Mouse (Mus musculus) neural tube, embryonic 10.5 days (tissue): ENCODE results near the gene Ncoa3.

Experiments
- DNase-seq: peaks from one replicate; pipeline ENCODE4 v3.0.0-alpha.2; 2017; ENCODE audit warnings: low spot score; ENCODE audit errors: extremely low spot score

The Ncoa3 gene

DNA sequence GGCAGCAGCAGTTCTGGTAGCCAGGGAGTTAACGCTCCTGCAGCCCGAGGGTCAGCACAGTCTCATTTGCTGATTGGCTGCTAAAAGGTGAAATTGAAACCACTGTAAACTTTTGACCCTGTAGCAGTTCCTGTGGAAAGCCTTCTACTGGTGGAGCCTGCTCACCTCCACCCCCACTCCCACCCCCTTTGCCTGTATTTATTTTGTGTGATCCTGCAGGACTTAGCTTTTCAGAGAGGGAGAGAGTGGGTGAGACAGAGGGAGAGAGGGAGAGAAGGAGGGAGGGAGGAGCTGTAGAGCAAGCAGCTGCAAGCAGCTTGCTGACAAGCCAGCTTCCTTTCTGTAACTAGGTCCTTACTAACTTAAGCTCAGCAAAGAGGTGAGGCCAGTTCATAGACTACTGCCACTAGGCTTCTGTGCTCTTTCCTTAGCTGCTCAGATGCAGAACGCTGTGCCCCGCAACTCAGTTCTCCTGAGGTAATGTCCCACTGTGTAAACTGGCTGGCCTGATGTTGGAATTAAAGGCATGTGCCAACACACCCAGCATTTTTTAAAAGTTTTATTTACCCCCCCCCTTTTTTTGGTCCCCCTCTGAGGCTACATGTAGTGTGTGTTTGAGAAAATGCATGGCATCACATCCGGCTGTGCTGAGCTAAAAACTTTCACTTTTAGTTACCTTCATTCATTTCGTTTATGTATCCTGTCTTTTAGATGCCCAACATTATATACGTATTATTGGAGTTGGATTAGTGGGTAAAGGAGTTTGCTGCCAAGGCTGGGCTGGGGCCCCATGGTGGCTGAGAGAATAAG lies 38.9 kb downstream of the Ncoa3 start:
- DNase-seq = peak; percentile 67

DNA sequence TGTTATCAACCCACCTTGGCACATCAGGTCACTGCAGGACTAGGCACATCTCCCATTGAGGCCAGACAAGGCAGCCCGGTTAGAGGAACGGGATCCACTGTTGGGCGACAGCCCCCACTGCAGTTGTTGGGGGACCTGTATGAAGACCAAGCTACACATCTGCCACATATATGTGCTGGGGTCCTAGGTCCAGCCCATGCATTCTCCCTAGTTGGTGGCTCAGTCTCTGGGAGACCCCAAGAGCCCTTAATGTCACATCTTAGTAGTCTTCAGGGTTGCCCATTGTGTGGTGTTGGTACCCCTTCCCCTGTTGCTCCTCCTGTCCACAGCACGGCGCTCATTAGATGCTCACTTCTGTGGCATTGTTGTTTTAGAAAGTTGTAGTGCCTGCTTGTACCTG lies 40.2 kb downstream of the Ncoa3 start:
- DNase-seq = no peak

DNA sequence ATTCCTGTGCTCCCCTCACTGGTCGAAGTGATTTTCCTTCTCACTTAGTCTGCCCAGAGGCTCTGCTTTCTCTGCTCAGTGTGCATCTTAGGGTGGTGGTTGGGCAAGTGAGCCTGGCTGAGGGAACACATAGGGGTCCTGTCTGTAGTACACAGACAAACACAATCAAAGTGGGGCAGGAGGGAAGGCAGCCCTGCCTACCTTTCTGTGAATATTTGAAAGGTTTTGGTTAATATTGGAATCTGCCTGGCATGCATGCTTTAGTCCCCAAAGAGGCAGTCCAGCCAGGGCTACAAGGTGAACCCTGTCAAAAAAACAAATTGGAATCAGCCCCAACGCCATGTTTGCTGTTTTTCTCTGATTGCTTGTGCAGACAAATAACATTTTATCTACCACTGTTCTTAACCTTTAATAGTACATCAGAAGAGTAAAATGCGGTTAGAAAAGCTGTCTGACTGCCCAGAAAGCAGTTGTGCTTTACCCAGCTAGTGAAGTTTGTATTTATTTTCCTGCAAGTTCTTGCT lies 42.6 kb downstream of the Ncoa3 start:
- DNase-seq = no peak

DNA sequence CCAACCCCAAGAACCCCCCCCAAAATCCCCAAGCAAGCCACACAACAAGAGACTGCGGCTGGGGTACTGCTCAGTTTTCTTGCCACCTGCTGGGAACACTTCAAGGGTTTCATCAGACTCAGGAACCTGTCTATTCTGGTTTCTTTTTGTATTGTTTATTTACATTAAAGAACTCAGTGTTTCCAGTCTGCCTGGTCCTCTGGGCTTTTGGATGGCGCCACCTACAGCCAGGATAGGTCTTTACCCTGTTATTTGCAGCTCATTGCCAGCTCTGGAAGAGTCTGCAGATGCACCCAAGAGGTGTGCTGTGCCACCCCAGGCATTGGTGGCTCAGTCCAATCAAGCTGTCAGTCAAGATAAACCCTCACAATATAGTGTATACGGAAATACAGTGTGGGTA lies 43.3 kb downstream of the Ncoa3 start:
- DNase-seq = peak; percentile 23

DNA sequence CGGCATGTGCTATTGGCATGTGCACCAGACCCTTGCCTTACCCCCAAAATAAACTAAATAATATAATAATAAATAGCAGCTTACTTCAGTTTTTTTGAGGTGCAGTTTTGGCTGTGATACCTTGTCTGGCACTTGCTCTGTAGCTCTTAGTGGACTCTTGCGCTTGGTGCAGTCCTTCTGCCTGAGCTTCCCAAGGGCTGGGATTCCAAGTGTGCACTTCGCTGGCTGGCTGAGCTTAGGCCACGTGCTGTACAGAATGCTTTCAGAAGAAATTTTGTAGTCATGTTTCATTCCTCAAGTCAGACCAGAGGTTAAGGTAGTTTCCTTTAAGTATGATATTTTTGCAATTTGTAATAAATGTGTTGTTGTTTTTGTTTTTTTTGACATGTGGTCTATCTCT lies 47.2 kb downstream of the Ncoa3 start:
- DNase-seq = no peak

DNA sequence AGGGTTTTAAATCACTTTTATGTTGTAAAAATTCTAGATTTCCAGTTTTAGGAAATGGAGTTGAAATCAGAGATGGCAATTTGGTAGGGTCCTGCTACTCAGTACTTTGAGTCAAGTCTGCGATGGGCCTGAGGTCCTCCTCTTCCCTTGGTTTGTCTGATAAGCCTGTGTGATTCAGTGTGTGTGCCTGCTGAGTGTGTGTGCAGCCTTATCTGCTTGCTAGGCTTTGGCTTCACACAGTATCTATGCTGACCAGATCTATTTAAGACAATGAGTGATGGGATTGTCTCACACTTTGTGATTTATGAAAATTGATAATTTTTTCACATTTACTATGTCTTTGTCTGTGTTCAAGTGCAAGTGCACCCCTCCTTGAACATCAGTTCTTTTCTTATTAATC lies 50.1 kb downstream of the Ncoa3 start:
- DNase-seq = no peak

DNA sequence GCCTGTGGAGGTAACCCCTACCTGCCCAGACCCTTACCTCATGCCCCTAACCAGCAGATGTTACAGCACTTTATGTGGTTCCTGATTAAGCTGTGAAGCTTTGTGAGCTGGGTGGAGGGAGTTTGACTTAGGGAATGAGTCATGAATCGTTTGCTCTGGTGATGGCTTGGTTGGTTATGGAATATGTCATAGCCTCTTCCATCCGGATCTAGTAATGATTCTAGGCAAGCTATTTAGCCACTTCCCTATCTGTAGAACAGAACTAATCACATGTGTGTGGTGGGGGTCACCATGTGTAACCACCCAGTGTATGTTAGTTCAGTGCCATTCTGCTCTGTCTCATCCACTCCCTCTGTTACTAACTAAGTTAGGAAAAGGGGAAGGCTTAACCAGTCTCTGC lies 52.6 kb downstream of the Ncoa3 start:
- DNase-seq = no peak

DNA sequence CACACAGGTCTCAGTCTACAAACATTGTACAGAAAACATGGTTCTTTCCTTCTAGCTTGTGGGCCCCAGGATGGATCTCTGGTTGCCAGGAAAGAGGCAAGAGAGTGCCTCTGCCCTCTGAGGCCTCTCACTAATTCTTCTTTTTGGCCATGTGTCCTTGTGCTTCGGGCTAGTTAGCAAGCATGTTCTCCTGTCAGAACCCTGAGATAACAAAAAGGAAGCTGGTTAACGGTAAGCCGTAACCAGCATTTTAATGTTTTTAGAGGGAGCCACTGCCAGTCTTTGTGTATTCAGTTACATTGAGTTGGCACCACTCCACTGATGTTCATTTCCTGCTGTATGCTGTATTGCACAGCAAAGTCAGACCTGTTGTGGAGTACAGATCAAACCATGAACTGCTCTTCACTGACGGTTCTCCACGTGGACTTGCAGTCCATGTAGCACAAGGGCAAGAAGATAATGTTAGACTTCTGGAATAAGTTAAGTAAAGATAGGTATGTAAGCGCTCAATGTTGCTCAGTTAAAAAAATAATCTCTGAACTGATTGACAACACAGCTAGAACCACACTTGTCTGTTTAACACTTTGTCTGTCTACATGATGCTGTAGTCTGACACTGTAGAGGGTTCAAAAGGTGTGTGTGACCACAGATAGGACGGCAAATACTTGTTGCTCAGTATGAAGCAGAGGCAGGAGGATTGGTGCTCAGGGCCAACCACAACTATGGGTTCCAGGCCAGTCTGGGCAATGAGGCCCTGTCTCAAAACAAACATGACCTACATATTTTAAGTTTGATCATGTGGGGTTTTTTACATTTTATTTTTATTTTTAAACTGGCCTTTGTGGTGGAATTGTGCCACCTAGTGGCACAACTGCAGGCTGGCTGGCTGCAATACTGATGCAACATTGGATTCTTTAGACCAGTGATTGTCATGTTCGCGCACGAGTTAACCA lies 53.4 kb downstream of the Ncoa3 start:
- DNase-seq = peak; percentile 24

DNA sequence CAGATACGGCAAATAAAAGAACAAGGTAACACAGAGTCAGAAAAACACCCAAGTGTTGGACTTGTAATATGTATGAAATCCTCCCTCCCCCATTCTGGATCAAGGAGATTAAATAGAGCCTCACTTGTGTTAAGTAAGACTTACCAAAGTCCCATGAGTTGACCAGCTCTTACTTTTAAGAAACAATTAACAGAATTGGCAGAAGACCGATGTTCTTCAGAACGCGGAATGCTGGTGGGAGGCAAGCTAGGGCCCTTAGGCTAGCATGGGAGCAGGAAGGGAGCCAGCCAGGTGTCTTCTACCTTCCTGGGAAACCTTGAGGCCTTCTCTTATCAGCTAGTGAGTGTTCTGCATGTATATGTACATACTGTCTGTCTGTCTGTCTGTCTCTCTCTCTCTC lies 55.5 kb downstream of the Ncoa3 start:
- DNase-seq = no peak

DNA sequence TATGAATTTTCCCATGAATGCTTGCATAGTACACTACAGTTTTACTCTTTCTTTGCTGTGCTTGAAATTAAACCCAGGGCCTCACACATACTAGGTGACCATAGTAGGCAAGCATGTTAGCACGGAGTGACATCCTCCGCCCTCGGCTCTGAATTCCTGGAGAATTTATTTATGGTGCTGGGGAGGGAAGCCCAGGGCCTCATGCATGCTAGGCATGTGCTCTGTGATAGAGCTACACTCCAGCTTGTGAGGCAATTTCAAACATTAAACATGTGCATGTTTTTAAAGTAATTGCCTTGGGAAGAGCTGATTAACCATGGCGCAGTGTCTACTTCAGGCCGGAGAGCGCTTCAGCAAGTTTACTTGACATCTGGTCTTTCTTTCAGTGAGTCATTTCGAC lies 56.4 kb downstream of the Ncoa3 start:
- no peak for DNase-seq

DNA sequence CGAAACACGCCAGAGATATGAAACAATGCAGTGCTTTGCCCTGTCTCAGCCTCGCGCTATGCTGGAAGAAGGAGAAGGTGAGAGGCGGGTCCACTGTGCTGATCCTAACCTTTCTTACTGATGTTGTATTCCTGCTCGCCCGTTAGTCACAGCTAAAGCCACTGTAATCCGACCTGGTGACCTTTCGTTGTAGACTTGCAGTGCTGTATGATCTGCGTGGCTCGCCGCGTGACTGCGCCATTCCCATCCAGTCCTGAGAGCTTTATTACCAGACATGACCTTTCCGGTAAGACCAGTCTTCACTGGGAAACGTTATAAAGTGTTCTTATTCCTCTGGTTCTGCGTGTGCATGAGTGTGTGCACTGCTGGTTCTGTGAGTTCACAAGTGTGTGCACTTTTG lies 59.0 kb downstream of the Ncoa3 start:
- no peak for DNase-seq

DNA sequence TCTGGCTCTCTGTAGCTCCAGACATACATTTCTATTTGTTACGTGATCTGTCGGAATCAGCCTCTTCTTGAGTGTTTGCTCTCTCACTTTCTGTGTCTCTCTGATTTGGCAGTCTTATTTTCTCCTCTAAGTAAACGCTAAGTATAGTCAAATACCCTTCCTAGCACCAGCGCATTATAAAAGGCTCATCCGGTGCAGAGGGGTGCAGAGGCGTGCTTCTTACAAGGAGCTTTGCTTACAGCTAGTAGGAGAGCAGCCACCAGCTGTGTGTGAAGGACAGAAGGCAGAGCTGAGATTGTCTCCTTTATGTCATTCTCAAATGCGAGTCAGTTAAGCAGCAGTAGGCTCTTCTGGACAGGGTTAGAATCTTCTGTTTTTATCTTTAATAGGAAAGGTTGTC lies 59.5 kb downstream of the Ncoa3 start:
- no peak for DNase-seq

DNA sequence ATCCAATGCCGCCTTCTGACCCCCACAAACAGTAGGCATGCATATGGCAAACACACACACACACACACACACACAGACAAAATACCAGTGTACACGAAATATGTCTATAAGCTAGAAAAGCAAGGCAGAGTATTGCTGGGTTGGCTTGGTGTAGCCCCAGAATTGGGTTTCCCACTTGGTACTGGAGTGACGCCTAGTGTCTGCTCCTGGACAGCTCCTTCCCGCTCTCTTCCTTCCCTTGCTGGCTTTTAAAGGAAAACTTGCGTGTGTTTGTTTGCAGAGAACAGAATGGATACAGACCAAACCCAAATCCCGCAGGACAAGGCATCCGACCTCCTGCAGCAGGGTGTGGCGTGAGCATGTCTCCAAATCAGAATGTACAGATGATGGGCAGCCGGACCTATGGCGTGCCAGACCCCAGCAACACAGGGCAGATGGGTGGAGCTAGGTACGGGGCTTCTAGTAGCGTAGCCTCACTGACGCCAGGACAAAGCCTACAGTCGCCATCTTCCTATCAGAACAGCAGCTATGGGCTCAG lies 61.6 kb downstream of the Ncoa3 start:
- DNase-seq = no peak

DNA sequence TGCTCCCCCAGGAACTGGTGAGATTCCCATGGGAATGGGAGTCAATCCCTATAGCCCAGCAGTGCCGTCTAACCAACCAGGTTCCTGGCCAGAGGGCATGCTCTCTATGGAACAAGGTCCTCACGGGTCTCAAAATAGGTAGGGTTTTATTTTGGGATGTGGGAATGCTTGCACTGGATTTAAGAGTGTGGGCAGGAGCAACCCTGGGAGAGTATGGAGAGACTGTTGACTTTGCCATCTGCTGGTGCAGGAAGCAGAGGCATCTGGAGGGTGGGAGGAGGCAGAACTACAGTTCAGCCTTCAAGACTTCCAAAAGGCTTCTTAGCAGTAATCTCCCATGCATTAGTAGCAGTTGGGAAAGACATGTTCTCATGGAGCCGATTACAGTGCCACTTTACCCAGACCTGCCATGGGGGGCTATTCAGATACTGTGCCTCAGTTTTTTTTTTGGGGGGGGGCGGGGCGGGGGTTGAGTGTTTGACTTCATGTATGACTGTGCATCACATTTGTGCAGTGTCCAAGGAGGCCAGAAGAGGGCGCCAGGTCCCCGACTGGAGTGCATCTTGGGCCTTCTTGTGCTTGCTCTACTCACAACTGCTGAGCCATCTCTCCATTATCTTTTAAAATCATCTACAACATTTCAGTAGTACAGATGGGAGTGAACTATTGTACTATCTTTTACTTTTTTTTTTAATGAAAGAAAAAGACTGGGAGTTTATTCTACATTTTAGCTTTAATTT lies 67.4 kb downstream of the Ncoa3 start:
- DNase-seq = peak; percentile 49

DNA sequence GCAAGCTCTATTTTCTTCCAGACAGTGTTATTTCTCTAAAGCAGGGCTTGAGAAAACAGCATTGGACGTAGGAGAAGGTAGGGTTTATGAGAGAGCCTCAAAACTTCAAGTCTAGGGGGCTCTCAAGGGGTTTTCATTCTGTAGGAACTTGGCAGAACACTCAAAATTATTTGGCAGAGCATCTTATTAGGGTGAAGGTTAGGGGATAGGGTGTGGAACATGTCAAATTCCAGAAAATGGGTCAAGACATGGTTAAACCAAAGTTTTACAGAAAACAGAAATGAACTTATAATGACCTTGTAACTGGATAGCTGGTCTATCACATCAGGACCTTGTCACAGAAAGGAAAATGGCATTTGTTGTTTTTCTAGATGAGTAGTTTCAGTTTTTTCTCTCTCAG lies 69.6 kb downstream of the Ncoa3 start:
- no peak for DNase-seq

DNA sequence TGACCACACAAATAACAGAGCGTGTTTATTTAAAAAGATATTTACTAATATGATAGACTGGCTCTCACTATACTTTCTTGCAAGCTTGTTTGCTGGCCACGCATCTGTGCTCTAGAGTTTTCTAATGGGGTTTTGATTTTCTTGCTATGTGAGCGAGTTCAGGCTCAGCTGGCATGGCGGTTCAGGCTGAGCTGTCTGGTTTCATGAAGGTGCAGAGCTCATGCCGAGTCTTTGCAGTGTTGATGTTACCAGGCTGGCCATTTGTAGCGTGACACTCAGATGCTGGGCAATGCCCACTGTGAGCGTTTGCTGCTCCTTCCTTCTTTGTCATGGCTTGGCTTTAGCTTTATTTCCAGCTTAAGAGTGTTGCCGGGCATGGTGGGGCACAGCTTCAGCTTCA lies 70.0 kb downstream of the Ncoa3 start:
- no peak for DNase-seq

DNA sequence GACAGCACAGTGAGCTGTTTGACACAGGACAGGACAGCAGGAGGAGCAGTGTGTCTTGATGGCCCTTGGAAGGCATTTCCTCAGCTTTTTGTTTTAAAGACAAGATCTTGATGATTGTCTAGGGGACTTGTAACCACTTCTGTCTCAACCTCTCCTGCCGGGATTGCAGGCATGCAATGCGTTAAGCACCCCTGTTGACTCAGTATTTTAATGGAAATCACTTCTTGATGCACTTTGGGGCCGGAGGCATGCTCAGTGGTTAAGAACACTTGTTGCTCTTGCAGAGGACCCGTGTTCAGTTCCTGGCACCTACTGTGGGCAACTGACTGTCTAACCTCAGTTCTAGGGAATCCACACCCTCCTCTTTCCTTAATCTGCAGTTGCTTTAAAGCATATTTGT lies 74.0 kb downstream of the Ncoa3 start:
- DNase-seq = no peak

DNA sequence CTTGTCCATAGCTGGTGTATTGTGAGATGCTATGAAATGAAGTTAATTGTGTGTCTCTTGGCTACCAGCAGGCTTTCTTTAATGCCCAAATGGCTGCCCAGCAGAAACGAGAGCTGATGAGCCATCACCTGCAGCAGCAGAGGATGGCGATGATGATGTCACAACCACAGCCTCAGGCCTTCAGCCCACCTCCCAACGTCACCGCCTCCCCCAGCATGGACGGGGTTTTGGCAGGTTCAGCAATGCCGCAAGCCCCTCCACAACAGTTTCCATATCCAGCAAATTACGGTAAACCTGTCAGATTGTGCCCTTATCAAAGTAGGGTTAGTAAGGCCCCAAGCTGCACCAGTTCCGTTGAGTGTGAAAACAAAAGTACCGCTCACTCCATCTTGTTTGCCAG lies 75.8 kb downstream of the Ncoa3 start:
- DNase-seq = no peak

DNA sequence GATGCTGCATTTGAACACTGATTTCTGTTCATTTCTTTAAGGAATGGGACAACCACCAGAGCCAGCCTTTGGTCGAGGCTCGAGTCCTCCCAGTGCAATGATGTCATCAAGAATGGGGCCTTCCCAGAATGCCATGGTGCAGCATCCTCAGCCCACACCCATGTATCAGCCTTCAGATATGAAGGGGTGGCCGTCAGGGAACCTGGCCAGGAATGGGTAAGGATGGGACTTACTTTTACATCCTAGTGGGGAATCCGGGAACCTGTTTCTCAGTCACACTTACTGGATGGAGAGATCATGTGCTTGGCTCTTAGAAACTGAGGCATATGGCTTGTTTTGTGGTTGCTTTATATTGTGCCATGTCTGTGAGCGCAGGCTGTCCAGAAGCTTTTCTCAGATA lies 76.7 kb downstream of the Ncoa3 start:
- DNase-seq = no peak

DNA sequence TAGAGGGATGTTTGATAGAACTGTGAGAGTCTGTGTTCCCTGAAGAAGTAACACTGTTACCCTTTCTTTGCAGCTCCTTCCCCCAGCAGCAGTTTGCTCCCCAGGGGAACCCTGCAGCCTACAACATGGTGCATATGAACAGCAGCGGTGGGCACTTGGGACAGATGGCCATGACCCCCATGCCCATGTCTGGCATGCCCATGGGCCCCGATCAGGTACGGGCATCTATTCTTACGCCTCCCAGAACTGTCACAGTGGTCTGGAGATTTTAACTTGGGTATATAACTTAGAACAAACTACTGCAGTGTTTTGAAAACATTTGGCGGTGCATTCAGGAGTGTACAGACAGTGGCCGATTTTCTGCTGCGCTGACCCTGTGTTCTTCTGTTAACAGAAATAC lies 77.3 kb downstream of the Ncoa3 start:
- no peak for DNase-seq

DNA sequence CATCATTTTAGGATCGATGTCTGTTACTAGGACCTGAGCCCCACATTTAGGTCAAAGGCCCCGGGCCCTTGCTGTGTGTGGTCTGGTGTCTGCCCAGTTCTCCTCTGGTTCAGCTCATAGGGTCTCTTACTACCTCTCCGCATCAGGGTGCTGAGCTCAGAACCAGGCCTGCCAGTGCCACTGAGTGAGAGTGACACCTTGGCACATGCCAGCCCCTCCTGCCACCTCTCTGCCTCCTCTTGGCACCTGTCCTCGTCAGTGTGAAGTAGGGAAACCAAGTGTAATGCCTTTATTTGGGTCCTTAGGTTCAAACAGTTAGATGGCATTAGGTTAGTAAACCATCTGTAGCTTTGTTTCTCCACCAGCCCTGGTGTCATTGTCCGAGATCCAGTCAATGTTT lies 79.0 kb downstream of the Ncoa3 start:
- no peak for DNase-seq
